Mouse (Mus musculus): ENCODE results near the gene Lca5. TPM values are rescaled to one million over a fixed set of nuclear protein-coding genes. Genes with fewer than 3 reads are reported as not detected.

Lca5 gene
- polyA plus RNA-seq, 1 experiment from 2014 or later, result 14.5 TPM

DNA sequence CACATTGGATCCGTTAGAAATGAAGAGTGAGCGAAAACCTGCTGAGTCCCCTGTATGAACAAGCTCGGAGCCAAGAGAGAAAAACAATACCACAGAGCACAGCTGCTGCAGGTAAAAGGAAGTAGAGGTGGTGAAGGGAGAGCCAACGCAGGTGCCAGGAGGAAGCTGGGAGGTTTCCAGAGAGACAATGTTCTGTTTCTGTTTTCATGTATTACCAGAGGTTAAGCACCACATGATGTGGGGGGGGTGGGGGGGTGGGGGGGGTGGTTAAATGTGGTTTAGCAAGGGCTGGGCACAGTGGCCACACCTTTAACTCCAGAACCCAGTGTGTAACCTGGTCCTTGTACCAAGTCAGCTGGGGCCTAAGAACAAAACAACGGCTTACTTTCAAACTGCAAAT, 3.3 kb downstream of the Lca5 start:
- H3K9ac ChIP-seq, result no peak overlapping the region
- H3K27me3 ChIP-seq (replicated peaks), result no peaks in the 10 kb centered on the region
- no peak overlapping the region for H3K27ac ChIP-seq (ENCODE audit: poor library complexity, severe bottlenecking)
- H3K9me3 ChIP-seq (replicated peaks), result no peaks in the 10 kb centered on the region
- no peak overlapping the region for H3K4me3 ChIP-seq
- no peaks in the 10 kb centered on the region for H3K36me3 ChIP-seq
- WGBS, result 80% methylated on average over 5 of the region's 5 CpGs
- H3K4me1 ChIP-seq (replicated peaks), result peaks cover 34% of the 10 kb centered on the region
- H3K4me2 ChIP-seq, result no peak overlapping the region
- ATAC-seq (ENCODE audit: insufficient number of reproducible peaks, low FRiP score), result no peak

DNA sequence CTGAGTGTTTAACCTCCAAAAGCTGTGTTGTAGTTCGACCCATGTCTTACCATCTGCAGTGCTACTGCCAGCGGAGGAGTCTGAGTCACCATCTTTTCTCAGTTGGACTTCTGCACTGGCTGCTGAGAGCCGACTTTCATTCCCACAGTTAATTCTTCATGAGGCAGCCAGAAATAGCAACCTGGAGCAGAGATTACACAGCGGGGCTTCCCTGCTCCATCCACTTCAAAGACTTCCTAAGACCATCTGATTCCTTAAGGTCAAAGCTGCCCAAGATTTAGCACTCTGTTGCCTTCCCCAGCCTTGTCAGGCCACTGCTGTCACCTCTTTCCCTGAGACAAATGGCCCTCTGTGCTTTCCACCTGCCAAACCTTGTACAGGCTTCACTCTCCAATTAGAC, 6.4 kb downstream of the Lca5 start:
- 18% methylated on average over 4 of the region's 4 CpGs for WGBS
- no peaks in the 10 kb centered on the region for H3K9me3 ChIP-seq (replicated peaks)
- H3K9ac ChIP-seq, result no peak overlapping the region
- ATAC-seq (ENCODE audit: insufficient number of reproducible peaks, low FRiP score), result no peak
- no peaks in the 10 kb centered on the region; the same call in 1 of the 2 replicates for H3K36me3 ChIP-seq
- no peak overlapping the region for H3K4me3 ChIP-seq
- H3K4me2 ChIP-seq, result peak overlapping the region; percentile 36
- H3K27ac ChIP-seq (ENCODE audit: poor library complexity, severe bottlenecking), result peak overlapping the region; percentile 83
- H3K4me1 ChIP-seq (replicated peaks), result peaks cover 27% of the 10 kb centered on the region
- H3K27me3 ChIP-seq (replicated peaks), result no peaks in the 10 kb centered on the region

DNA sequence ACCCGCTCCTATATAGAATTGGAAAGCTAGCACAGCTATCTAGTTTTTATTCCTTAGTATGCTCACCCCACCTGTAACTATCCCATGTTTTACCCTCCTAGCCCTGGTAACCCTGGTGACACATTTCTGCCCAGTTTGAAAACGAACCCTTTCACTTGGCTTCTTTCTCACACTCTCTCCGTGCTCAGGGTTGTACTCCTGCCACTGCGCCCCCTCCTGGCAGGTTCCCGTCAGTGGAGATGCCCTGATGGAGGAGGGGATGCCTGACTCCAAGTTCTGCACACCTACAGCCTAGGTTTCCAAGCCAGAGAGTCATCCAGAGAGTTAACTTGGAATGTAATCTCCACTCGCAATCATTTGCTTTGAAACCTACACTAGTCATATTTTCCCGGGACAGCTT, 7.3 kb downstream of the Lca5 start:
- H3K27ac ChIP-seq (ENCODE audit: poor library complexity, severe bottlenecking), result no peak overlapping the region
- H3K4me3 ChIP-seq, result no peak overlapping the region
- peaks cover 27% of the 10 kb centered on the region for H3K4me1 ChIP-seq (replicated peaks)
- no peaks in the 10 kb centered on the region for H3K9me3 ChIP-seq (replicated peaks)
- H3K27me3 ChIP-seq (replicated peaks), result no peaks in the 10 kb centered on the region
- ATAC-seq (ENCODE audit: insufficient number of reproducible peaks, low FRiP score), result no peak
- no peaks in the 10 kb centered on the region; the same call in 1 of the 2 replicates for H3K36me3 ChIP-seq
- WGBS, result 60% methylated on average over 7 of the region's 7 CpGs
- H3K9ac ChIP-seq, result no peak overlapping the region
- no peak overlapping the region for H3K4me2 ChIP-seq

DNA sequence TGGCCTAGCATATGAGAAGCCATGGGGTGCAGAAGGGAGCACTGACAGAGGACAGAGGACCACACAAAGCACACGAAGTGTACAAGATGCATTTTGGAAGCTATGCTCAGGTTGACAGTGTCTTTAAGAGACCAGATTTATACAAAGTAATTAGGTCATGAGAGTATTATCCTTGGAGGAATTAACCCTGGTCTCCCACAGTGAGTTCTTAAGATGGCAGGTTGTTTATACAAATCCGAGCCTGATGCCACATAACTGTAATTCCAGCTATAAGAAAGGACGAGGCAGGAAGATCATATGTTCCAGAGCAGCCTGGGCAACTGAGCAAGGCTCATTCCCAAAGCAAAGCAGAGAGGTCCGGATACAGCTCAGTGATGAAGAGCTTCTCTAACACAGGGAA, 13.0 kb downstream of the Lca5 start:
- H3K27ac ChIP-seq (ENCODE audit: poor library complexity, severe bottlenecking), result no peak overlapping the region
- 82% methylated on average over 4 of the region's 4 CpGs for WGBS
- no peak for ATAC-seq (ENCODE audit: insufficient number of reproducible peaks, low FRiP score)
- H3K36me3 ChIP-seq, result peaks cover 26% of the 10 kb centered on the region
- no peak overlapping the region for H3K4me3 ChIP-seq
- no peaks in the 10 kb centered on the region for H3K4me1 ChIP-seq (replicated peaks)
- no peaks in the 10 kb centered on the region for H3K27me3 ChIP-seq (replicated peaks)
- H3K9me3 ChIP-seq (replicated peaks), result no peaks in the 10 kb centered on the region
- H3K4me2 ChIP-seq, result no peak overlapping the region
- H3K9ac ChIP-seq, result no peak overlapping the region

DNA sequence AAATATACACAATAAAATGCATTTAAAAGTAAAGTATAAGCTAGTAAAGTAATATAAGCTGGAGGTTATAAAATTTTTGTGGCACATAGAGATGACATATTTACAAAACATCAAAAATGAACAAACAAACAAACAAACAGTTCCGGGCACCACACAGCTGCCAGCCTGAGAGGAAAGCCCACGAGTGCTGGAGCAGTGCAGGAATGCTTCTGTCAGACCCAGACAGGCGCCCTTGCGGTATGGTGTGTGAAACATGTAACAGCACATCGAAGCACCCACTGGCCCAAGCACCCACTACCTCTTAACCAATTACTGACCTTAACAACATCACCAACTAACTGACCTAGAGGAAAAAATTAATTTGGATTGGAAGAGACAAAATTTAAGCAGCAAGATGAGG, 22.0 kb downstream of the Lca5 start:
- Histone ChIP-seq H3K27ac (ENCODE audit: poor library complexity, severe bottlenecking) (no peak overlapping the region), H3K9ac (no peak overlapping the region), H3K4me2 (no peak overlapping the region), H3K27me3 (replicated peaks) (no peaks in the 10 kb centered on the region), H3K36me3 (peaks cover 46% of the 10 kb centered on the region), H3K4me3 (no peak overlapping the region), H3K4me1 (replicated peaks) (peaks cover 8% of the 10 kb centered on the region), H3K9me3 (replicated peaks) (peaks cover 5% of the 10 kb centered on the region)
- ATAC-seq (ENCODE audit: insufficient number of reproducible peaks, low FRiP score), result no peak
- 76% methylated on average over 5 of the region's 5 CpGs for WGBS

DNA sequence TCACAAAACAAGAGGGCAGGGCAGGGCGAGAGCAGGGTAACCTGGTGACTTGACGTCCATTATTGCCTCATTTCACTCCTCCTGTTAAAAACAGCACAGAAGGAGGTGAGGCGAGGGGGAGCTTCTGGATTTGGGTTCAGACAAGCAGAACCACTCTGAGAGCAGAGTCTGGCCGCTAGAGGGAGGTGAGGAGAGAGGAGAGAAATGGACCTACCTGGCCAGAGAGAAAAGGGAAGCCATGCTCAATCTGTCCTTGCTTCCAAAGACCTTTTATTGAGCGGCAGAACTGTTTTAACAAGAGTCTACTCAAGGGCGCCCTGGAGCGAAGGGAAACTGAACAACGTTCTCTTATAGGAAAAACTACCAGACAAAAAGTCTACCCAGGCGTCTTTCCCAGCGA, 27.9 kb downstream of the Lca5 start:
- Histone ChIP-seq H3K4me1 (replicated peaks) (no peaks in the 10 kb centered on the region), H3K27me3 (replicated peaks) (no peaks in the 10 kb centered on the region), H3K27ac (ENCODE audit: poor library complexity, severe bottlenecking) (no peak overlapping the region), H3K9me3 (replicated peaks) (peaks cover 5% of the 10 kb centered on the region), H3K4me2 (no peak overlapping the region), H3K36me3 (peaks cover 30% of the 10 kb centered on the region), H3K4me3 (no peak overlapping the region), H3K9ac (no peak overlapping the region)
- no peak for ATAC-seq (ENCODE audit: insufficient number of reproducible peaks, low FRiP score)
- 75% methylated on average over 10 of the region's 10 CpGs for WGBS

DNA sequence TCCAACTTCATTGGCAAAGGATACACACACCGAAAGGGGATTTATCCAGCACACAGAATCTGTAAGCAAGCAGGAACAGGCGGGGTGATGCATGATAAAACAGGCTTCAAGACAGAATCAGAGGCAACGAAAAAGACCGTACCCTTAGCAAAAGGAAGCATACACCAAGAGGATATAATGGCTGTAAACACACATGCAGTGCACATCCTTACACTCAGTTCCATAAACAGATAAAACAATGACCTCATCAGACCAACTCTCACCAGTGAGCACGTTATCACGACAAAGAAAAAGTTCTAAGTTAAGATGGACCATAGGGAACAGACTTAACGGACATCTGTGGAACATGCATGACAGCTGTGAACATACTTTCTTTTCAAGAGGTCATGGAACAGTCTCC, 35.8 kb downstream of the Lca5 start:
- no peak for ATAC-seq (ENCODE audit: insufficient number of reproducible peaks, low FRiP score)
- no peak overlapping the region for H3K9ac ChIP-seq
- H3K9me3 ChIP-seq (replicated peaks), result no peaks in the 10 kb centered on the region
- no peak overlapping the region for H3K27ac ChIP-seq (ENCODE audit: poor library complexity, severe bottlenecking)
- H3K4me3 ChIP-seq, result no peak overlapping the region
- H3K4me1 ChIP-seq (replicated peaks), result no peaks in the 10 kb centered on the region
- no peaks in the 10 kb centered on the region for H3K27me3 ChIP-seq (replicated peaks)
- WGBS, result 51% methylated on average over 7 of the region's 7 CpGs
- no peak overlapping the region for H3K4me2 ChIP-seq
- peaks cover 12% of the 10 kb centered on the region for H3K36me3 ChIP-seq

DNA sequence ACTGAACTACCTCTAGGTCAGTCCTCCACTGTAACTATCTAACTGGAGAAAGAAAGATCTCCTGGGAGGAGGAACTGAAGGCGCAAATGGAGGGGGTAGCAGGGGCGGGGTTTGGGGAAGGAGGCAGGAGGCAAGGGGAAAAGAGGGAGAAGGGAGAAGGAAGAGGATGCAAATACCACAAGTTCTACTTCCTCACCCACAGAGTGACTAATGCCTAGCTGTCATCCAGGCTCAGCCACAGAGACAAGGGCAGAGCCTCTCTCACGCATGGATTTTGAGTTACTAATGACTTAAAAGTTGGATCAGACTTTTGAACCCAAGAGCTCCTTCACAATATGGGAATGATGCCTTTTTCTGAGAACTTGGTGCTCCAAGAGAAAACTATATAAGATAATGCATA, 40.1 kb downstream of the Lca5 start:
- Histone ChIP-seq H3K4me1 (replicated peaks) (no peaks in the 10 kb centered on the region), H3K4me3 (no peak overlapping the region), H3K4me2 (no peak overlapping the region), H3K27ac (ENCODE audit: poor library complexity, severe bottlenecking) (no peak overlapping the region), H3K9ac (no peak overlapping the region), H3K9me3 (replicated peaks) (no peaks in the 10 kb centered on the region), H3K36me3 (peaks cover 15% of the 10 kb centered on the region), H3K27me3 (replicated peaks) (no peaks in the 10 kb centered on the region)
- ATAC-seq (ENCODE audit: insufficient number of reproducible peaks, low FRiP score), result no peak
- WGBS, result 27% methylated on average over 3 of the region's 3 CpGs

DNA sequence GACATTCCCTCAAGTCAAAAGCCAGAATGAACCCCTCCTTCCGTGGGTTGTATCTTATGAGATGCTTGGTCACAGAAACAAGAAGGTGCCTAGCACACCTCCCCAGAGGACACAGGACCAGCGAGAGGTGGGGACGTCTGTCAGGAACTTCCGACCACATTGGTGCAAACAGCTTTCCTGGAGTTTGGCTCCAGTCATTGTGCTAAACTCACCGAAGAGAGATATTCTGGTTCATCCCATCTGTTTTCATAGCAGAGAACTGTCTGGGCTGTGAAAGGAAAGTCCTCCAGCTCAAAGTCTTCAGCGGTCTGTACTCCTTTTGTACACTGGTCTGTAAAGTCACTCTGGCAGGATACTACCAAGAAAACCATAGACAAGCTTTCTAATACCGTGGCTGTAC, 41.5 kb downstream of the Lca5 start:
- H3K4me2 ChIP-seq, result no peak overlapping the region
- 82% methylated on average over 7 of the region's 7 CpGs for WGBS
- peaks cover 23% of the 10 kb centered on the region for H3K36me3 ChIP-seq
- H3K4me1 ChIP-seq (replicated peaks), result no peaks in the 10 kb centered on the region
- no peaks in the 10 kb centered on the region for H3K27me3 ChIP-seq (replicated peaks)
- no peak overlapping the region for H3K27ac ChIP-seq (ENCODE audit: poor library complexity, severe bottlenecking)
- no peak overlapping the region for H3K4me3 ChIP-seq
- H3K9ac ChIP-seq, result no peak overlapping the region
- ATAC-seq (ENCODE audit: insufficient number of reproducible peaks, low FRiP score), result no peak
- no peaks in the 10 kb centered on the region for H3K9me3 ChIP-seq (replicated peaks)

DNA sequence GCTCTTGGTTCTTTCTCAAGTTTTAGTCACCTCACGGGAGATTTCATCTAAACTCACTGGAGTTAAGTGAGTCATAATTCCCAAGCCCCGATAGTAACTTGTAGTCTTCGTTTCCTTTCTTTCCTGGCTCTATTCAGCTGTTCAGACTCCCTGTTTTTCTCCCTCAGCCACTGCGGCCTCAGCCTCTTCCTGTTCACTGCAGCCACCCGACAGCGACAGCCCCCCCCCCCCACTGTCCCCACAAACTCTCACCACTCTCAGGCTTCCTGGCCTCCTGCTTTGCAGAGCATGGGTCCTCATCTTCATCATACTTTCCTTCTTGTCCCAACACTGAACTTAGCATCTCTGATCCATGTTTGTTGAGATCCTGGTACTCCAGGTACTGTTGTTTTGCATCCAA, 42.7 kb downstream of the Lca5 start:
- Histone ChIP-seq H3K36me3 (peaks cover 29% of the 10 kb centered on the region), H3K9me3 (replicated peaks) (no peaks in the 10 kb centered on the region), H3K9ac (no peak overlapping the region), H3K27ac (ENCODE audit: poor library complexity, severe bottlenecking) (no peak overlapping the region), H3K4me1 (replicated peaks) (no peaks in the 10 kb centered on the region), H3K4me3 (no peak overlapping the region), H3K27me3 (replicated peaks) (no peaks in the 10 kb centered on the region), H3K4me2 (no peak overlapping the region)
- ATAC-seq (ENCODE audit: insufficient number of reproducible peaks, low FRiP score), result no peak
- WGBS, result 58% methylated on average over 6 of the region's 6 CpGs

DNA sequence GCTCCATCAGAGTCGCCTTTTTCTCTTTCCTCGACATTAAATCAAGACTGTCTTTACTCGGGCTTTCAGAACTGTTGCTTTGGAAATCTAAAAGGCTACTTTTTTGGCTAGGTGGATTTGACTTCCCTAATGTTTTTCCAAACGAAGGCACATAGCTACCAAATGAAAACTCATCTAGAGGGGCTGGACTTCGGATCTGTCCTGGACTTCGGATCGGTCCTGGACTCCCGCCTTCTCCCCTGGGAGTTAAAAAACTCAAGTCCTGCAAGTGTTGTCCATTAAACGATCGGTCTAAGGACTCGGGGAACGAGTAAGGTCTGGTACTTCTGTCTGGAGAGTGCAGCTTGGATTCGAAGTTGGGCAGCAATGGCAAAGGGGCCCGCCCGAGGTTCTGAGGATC, 45.5 kb downstream of the Lca5 start:
- Histone ChIP-seq H3K27me3 (replicated peaks) (no peaks in the 10 kb centered on the region), H3K9me3 (replicated peaks) (no peaks in the 10 kb centered on the region), H3K4me2 (no peak overlapping the region), H3K4me3 (no peak overlapping the region), H3K27ac (ENCODE audit: poor library complexity, severe bottlenecking) (no peak overlapping the region), H3K36me3 (peaks cover 23% of the 10 kb centered on the region), H3K4me1 (replicated peaks) (no peaks in the 10 kb centered on the region; the same call in 1 of the 2 replicates), H3K9ac (no peak overlapping the region)
- WGBS, result 86% methylated on average over 15 of the region's 15 CpGs
- no peak for ATAC-seq (ENCODE audit: insufficient number of reproducible peaks, low FRiP score)

DNA sequence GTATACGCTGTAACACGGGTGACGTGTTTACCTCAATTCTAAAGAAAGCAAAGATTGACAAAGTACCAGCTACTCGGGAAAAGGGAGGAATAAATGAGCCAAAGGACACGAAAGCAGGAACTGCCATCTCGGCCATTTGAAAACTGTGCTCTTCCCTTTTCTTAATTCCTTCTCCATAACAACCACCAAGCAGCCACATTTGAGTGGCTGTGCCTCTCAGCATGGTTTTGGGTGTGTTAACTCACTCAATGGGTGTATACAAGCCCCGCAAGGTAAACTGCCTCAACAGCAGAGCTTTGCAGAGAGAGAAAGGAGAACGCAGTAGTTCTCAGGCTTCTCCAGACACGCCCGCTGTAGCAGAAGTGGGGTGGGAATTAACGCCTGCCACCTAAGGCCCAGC, 48.9 kb downstream of the Lca5 start:
- H3K9me3 ChIP-seq (replicated peaks), result no peaks in the 10 kb centered on the region
- WGBS, result 82% methylated on average over 11 of the region's 11 CpGs
- H3K9ac ChIP-seq, result no peak overlapping the region
- no peak for ATAC-seq (ENCODE audit: insufficient number of reproducible peaks, low FRiP score)
- no peak overlapping the region for H3K4me2 ChIP-seq
- peaks cover 17% of the 10 kb centered on the region for H3K36me3 ChIP-seq
- no peaks in the 10 kb centered on the region for H3K27me3 ChIP-seq (replicated peaks)
- H3K4me1 ChIP-seq (replicated peaks), result no peaks in the 10 kb centered on the region; the same call in 1 of the 2 replicates
- H3K4me3 ChIP-seq, result no peak overlapping the region
- no peak overlapping the region for H3K27ac ChIP-seq (ENCODE audit: poor library complexity, severe bottlenecking)
